In the genomic region with DNA sequence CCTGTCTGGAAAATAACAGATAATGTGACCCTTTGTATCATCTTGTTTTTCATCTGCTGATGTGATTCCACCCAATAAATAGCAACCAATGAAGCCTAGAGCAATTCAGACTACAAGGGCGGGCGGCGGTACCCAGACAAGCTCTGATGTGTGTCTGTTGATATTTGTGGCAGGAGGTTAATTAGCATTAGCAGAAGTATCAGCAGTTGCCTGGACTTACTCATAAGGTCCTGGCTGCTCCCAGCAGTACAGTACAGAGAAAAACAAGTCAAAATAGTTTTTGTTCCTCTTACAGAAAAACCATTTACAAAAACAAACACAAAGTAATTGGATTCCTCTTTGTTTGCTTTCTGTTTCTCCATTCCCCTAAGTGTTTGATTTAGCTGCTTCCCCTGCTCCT, we compare ENCODE assay signal across 16 mouse cellular contexts.
"Had no signal": no experiment of that assay in that cellular context is flagged by ENCODE, and none has a peak within 500 bp of the region (broad histone marks: within the 10 kb centered on the region; RNA-seq: fewer than 3 reads in every experiment).

No protein-coding gene starts in this region.

- H3K36me3 ChIP-seq: kidney, embryonic 15.5 days; limb, embryonic 12.5 days; liver, embryonic 13.5 days; lung, embryonic 15.5 days; neural tube, embryonic 13.5 days had no signal

- H3K4me3 ChIP-seq: kidney, embryonic 15.5 days; limb, embryonic 12.5 days; liver, embryonic 13.5 days; lung, embryonic 15.5 days; neural tube, embryonic 13.5 days had no signal

- H3K4me1 ChIP-seq: kidney, embryonic 15.5 days; limb, embryonic 12.5 days; liver, embryonic 13.5 days; lung, embryonic 15.5 days; neural tube, embryonic 13.5 days had no signal

- H3K9ac ChIP-seq: kidney, embryonic 15.5 days; limb, embryonic 12.5 days; liver, embryonic 13.5 days; liver, postnatal 0 days; lung, embryonic 15.5 days; neural tube, embryonic 13.5 days had no signal

- H3K27me3 ChIP-seq: kidney, embryonic 15.5 days; limb, embryonic 12.5 days; liver, embryonic 13.5 days; lung, embryonic 15.5 days; neural tube, embryonic 13.5 days had no signal

- ATAC-seq: liver, postnatal 0 days had no signal

- H3K9me3 ChIP-seq: kidney, embryonic 15.5 days; limb, embryonic 12.5 days; liver, embryonic 13.5 days; lung, embryonic 15.5 days; neural tube, embryonic 13.5 days had no signal

- H3K27ac ChIP-seq: kidney, embryonic 15.5 days; limb, embryonic 12.5 days; liver, embryonic 13.5 days; lung, embryonic 15.5 days; macrophage; neural tube, embryonic 13.5 days had no signal

- DNase-seq: kidney, adult 18-20 months; kidney, postnatal 36 days; layer of hippocampus, adult 9-11 months; layer of hippocampus, postnatal 36 days; liver; liver, embryonic 13.5 days; liver, postnatal 0 days; lung, postnatal 14 days; right cerebral cortex, adult 18-20 months; right cerebral cortex, postnatal 25 days; thymus, postnatal 36 days had no signal

- H3K4me2 ChIP-seq: kidney, embryonic 15.5 days; limb, embryonic 12.5 days; liver, embryonic 13.5 days; lung, embryonic 15.5 days; neural tube, embryonic 13.5 days had no signal
